In the genomic region with DNA sequence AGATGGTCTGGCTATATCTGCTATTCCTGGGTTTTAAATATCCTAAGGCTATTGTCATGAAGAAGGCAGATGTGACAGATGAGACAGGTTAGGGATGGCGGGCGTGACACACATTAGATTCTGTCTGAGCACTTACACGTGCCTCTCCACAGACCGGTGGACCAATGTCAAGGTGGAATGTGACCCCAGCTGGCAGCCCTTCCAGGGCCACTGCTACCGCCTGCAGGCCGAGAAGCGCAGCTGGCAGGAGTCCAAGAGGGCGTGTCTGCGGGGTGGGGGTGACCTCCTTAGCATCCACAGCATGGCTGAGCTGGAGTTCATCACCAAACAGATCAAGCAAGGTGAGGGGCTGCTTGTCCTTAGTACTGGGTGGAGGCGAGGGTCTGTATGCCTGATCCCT, we compare ENCODE assay signal across 9 mouse cellular contexts. TPM values are rescaled to one million over a fixed set of nuclear protein-coding genes. Genes with fewer than 3 reads are reported as not detected.
DNase-seq lines count a peak whose midpoint lies in the region; ATAC-seq and TF ChIP-seq lines count a peak whose summit lies in the region.
"Had no signal": no experiment of that assay in that cellular context is flagged by ENCODE, and none has a peak within 500 bp of the region (broad histone marks: within the 10 kb centered on the region; RNA-seq: fewer than 3 reads in every experiment).

No protein-coding gene starts in this region.

- no peak overlapping the region for H3K9ac ChIP-seq in hindbrain, embryonic 11.5 days (ENCODE audit: low read depth, low read length)
- no peak overlapping the region; the same call in 1 of the 2 replicates for H3K9ac ChIP-seq in hindbrain, embryonic 14.5 days
- no peak overlapping the region for H3K9ac ChIP-seq in kidney, postnatal 0 days (ENCODE audit: low read depth, low read length)

- no peaks in the 10 kb centered on the region for H3K4me1 ChIP-seq in hindbrain, embryonic 11.5 days (replicated peaks; ENCODE audit: control insufficient read depth, insufficient read depth, low read length)
- no peaks in the 10 kb centered on the region; the same call in none of the 2 replicates for H3K4me1 ChIP-seq in hindbrain, embryonic 14.5 days (replicated peaks; ENCODE audit: control insufficient read depth, insufficient read depth, low read length)
- H3K4me1 ChIP-seq in kidney, postnatal 0 days (replicated peaks; ENCODE audit: insufficient read depth, low read length), result 0 out of 2 replicates have a peak, but pooled peaks cover 6% of the 10 kb centered on the region

- H3K4me2 ChIP-seq in hindbrain, embryonic 11.5 days (replicated peaks; ENCODE audit: low read depth, low read length), result no peak overlapping the region
- no peak overlapping the region for H3K4me2 ChIP-seq in hindbrain, embryonic 14.5 days (replicated peaks)
- H3K4me2 ChIP-seq in kidney, postnatal 0 days (ENCODE audit: low read length), result no peak overlapping the region

- no peaks in the 10 kb centered on the region for H3K36me3 ChIP-seq in hindbrain, embryonic 11.5 days (ENCODE audit: control insufficient read depth, insufficient read depth, low read length)
- H3K36me3 ChIP-seq in hindbrain, embryonic 14.5 days (replicated peaks; ENCODE audit: control insufficient read depth, insufficient read depth), result no peaks in the 10 kb centered on the region
- 0 out of 2 replicates have a peak, but pooled peaks cover 3% of the 10 kb centered on the region for H3K36me3 ChIP-seq in kidney, postnatal 0 days (ENCODE audit: insufficient read depth, low read length)

- H3K4me3 ChIP-seq in hindbrain, embryonic 11.5 days (ENCODE audit: low read depth, low read length), result no peak overlapping the region
- H3K4me3 ChIP-seq in hindbrain, embryonic 14.5 days (replicated peaks; ENCODE audit: low read length), result no peak overlapping the region
- H3K4me3 ChIP-seq in kidney, postnatal 0 days (replicated peaks; ENCODE audit: low read depth, low read length), result no peak overlapping the region
- H3K4me3 ChIP-seq: megakaryocyte, embryonic 14.5 days had no signal

- H3K27ac ChIP-seq in hindbrain, embryonic 11.5 days (ENCODE audit: low read depth, low read length), result no peak overlapping the region
- H3K27ac ChIP-seq in hindbrain, embryonic 14.5 days, result no peak overlapping the region
- no peak overlapping the region for H3K27ac ChIP-seq in kidney, postnatal 0 days

- ATAC-seq in hindbrain, embryonic 11.5 days (ENCODE audit: low FRiP score), result peak; percentile 41; the same call in 1 of the 2 replicates
- ATAC-seq in hindbrain, embryonic 14.5 days (ENCODE audit: low FRiP score), result no peak
- ATAC-seq in kidney, postnatal 0 days (replicated peaks; ENCODE audit: low FRiP score, low read depth), result peak; percentile 60; the same call in 1 of the 2 replicates

- peak; percentile 47 for DNase-seq in hindbrain, embryonic 11.5 days (ENCODE audit: low spot score)
- no peak for DNase-seq in hindbrain, embryonic 14.5 days (ENCODE audit: low spot score)
- peak; percentile 73 for DNase-seq in Muller cell, postnatal 12 days (ENCODE audit: inconsistent ontology term)
- peak; percentile 90 for DNase-seq in gastrocnemius, postnatal 10 days
- peak; percentile 68 for DNase-seq in kidney, postnatal 0 days (ENCODE audit: low spot score)
- DNase-seq in urinary bladder, postnatal 25 days (ENCODE audit: low spot score), result peak; percentile 51
- no peak for DNase-seq in layer of hippocampus, postnatal 14 days (ENCODE audit: low spot score in 2 of 2)
- DNase-seq in left cerebral cortex, adult 11 months (ENCODE audit: low spot score), result no peak

- no peaks in the 10 kb centered on the region for H3K27me3 ChIP-seq in hindbrain, embryonic 11.5 days (ENCODE audit: control insufficient read depth, insufficient read depth, low read length)
- no peaks in the 10 kb centered on the region for H3K27me3 ChIP-seq in hindbrain, embryonic 14.5 days (ENCODE audit: control insufficient read depth, insufficient read depth, low read length)
- H3K27me3 ChIP-seq in kidney, postnatal 0 days (ENCODE audit: insufficient read depth, low read length), result no peaks in the 10 kb centered on the region

- peak; percentile 41; the same call in 1 of the 2 replicates for TF ChIP-seq CTCF in kidney, postnatal 0 days (IDR thresholded peaks at IDR 0.05; ENCODE audit: low read depth)

- H3K9me3 ChIP-seq in hindbrain, embryonic 11.5 days (ENCODE audit: control insufficient read depth, low read length), result no peaks in the 10 kb centered on the region
- H3K9me3 ChIP-seq in hindbrain, embryonic 14.5 days (ENCODE audit: control insufficient read depth, low read length), result no peaks in the 10 kb centered on the region
- H3K9me3 ChIP-seq in kidney, postnatal 0 days (replicated peaks; ENCODE audit: low read length), result no peaks in the 10 kb centered on the region
- H3K9me3 ChIP-seq: megakaryocyte, embryonic 14.5 days had no signal

- 54% methylated on average over 10 of the region's 10 CpGs for WGBS in hindbrain, embryonic 11.5 days
- 38% methylated on average over 10 of the region's 10 CpGs for WGBS in hindbrain, embryonic 14.5 days
- WGBS in kidney, postnatal 0 days, result 23% methylated on average over 10 of the region's 10 CpGs

RNA-seq across cellular contexts. Expression of a gene that starts 39.3 kb away (rescaled TPM):
- polyA plus RNA-seq in hindbrain, embryonic 11.5 days (2014; fragmentation: Nextera tagmentation; extraction: Ambion mirVana), result 6.6 and 7.2 TPM in 2 replicates
- 3.4 and 3.7 TPM in 2 replicates for polyA plus RNA-seq in hindbrain, embryonic 14.5 days (2014; fragmentation: Nextera tagmentation; extraction: Ambion mirVana)
- 10 to 100 TPM; 42.2 to 70.8 TPM for total RNA-seq in gastrocnemius, postnatal 10 days (2021)
- 9.5 TPM in 2 replicates for polyA plus RNA-seq in kidney, postnatal 0 days (2015; fragmentation: Nextera tagmentation; extraction: Ambion mirVana)
- total RNA-seq in layer of hippocampus, postnatal 14 days (2021), result 1 to 10 TPM; 5.1 to 7.6 TPM

Comparison
In these comparisons a context has a peak if more than half of its experiments do, and no peak if none do; other contexts are left out.
1. DNase-seq: peak in hindbrain, embryonic 11.5 days (single experiment), Muller cell, postnatal 12 days (single experiment), gastrocnemius, postnatal 10 days (single experiment), kidney, postnatal 0 days (single experiment) and urinary bladder, postnatal 25 days (single experiment); none in hindbrain, embryonic 14.5 days (single experiment), layer of hippocampus, postnatal 14 days (0 of 2) and left cerebral cortex, adult 11 months (single experiment).